Mouse (Mus musculus) forebrain, postnatal 0 days (tissue): ENCODE measurements at regions not wholly inside any gene's neighbourhood (a gene's known extent, or its start where the extent isn't known, plus 50 kb on each side); places are given as distances from the start of the nearest gene placed in this dataset.

ENCODE experiments used
- ATAC-seq: fragments of 200-750 bp; cut with Nextera tagmentation; 2 replicates; pipeline ENCODE4 v1.8.0; 2017; ENCODE audit warnings: mild to moderate bottlenecking, moderate library complexity
- DNase-seq: peaks from one replicate; pipeline ENCODE4 v3.0.0-alpha.2; 2015
- H3K27ac ChIP-seq: fragments of 300-500 bp; sonication (generic); 2 replicates; pipeline ENCODE4 v1.5.1; 2014; ENCODE audit warnings: low read depth, mild to moderate bottlenecking, antibody characterized with exemption, low read length, moderate library complexity, mixed read lengths
- H3K27me3 ChIP-seq: fragments of 300-500 bp; sonication (generic); 2 replicates; pipeline ENCODE4 v1.6.1; 2014; ENCODE audit warnings: mild to moderate bottlenecking, low read length, mixed read lengths; ENCODE audit not compliant: insufficient read depth
- H3K36me3 ChIP-seq: fragments of 300-500 bp; sonication (generic); 2 replicates; pipeline ENCODE4 v1.6.1; 2014; ENCODE audit warnings: mild to moderate bottlenecking, moderate library complexity; ENCODE audit not compliant: insufficient read depth
- H3K4me1 ChIP-seq: fragments of 300-500 bp; sonication (generic); 2 replicates; pipeline ENCODE4 v1.6.1; 2014; ENCODE audit warnings: antibody characterized with exemption; ENCODE audit not compliant: insufficient read depth
- H3K4me2 ChIP-seq: fragments of 300-500 bp; sonication (generic); 2 replicates; pipeline ENCODE4 v1.6.1; 2014; ENCODE audit warnings: low read depth, mild to moderate bottlenecking, moderate library complexity
- H3K4me3 ChIP-seq: fragments of 300-500 bp; sonication (generic); 2 replicates; pipeline ENCODE4 v1.5.1; 2014; ENCODE audit warnings: low read depth, low read length, mixed read lengths
- H3K9ac ChIP-seq: fragments of 300-500 bp; sonication (generic); 2 replicates; pipeline ENCODE4 v1.6.1; 2014; ENCODE audit warnings: mild to moderate bottlenecking
- H3K9me3 ChIP-seq: fragments of 300-500 bp; sonication (generic); 2 replicates; pipeline ENCODE4 v1.6.1; 2016; ENCODE audit warnings: low read length
- CTCF ChIP-seq: sonication (generic); IDR thresholded peaks from 2 replicates; pipeline ENCODE4 v1.5.1; 2016; ENCODE audit warnings: antibody characterized with exemption, control low read depth, low read depth
- WGBS: fragments of 180-500 bp; shearing (Covaris S2); extraction: QIAGEN DNeasy Blood & Tissue Kit; methylation state at CpG from one replicate; pipeline ENCODE4 v1.1.7; 2014; 5-methylcytosine and 5-hydroxymethylcytosine counted together

GRCm38 (mm10) chr8:31518903-31519302 is 1909.6 kb upstream of the 5930422O12Rik start:
- Histone ChIP-seq H3K4me1 (no peaks in the 10 kb centered on the region), H3K4me3 (no peak overlapping the region), H3K27me3 (no peaks in the 10 kb centered on the region), H3K27ac (no peak overlapping the region), H3K9ac (no peak overlapping the region), H3K4me2 (no peak overlapping the region), H3K9me3 (no peaks in the 10 kb centered on the region), H3K36me3 (no peaks in the 10 kb centered on the region)
- WGBS, result 45% methylated on average over 1 of the region's 1 CpGs
- DNase-seq, result peak; percentile 4
- peak; percentile 38 for TF ChIP-seq CTCF
- ATAC-seq, result no peak

GRCm38 (mm10) chr8:31520991-31521448 is 1907.5 kb upstream of the 5930422O12Rik start:
- Histone ChIP-seq H3K36me3 (no peaks in the 10 kb centered on the region), H3K4me2 (no peak overlapping the region), H3K27me3 (no peaks in the 10 kb centered on the region), H3K4me3 (no peak overlapping the region), H3K4me1 (no peaks in the 10 kb centered on the region), H3K9ac (no peak overlapping the region), H3K9me3 (no peaks in the 10 kb centered on the region), H3K27ac (no peak overlapping the region)
- no peak for TF ChIP-seq CTCF
- ATAC-seq, result no peak
- WGBS, result 62% methylated on average over 2 of the region's 2 CpGs
- DNase-seq, result no peak

GRCm38 (mm10) chr8:31525071-31525470 is 1903.4 kb upstream of the 5930422O12Rik start:
- Histone ChIP-seq H3K4me2 (no peak overlapping the region), H3K9me3 (no peaks in the 10 kb centered on the region), H3K4me3 (no peak overlapping the region), H3K27me3 (no peaks in the 10 kb centered on the region), H3K4me1 (no peaks in the 10 kb centered on the region), H3K9ac (no peak overlapping the region), H3K36me3 (no peaks in the 10 kb centered on the region), H3K27ac (no peak overlapping the region)
- 59% methylated on average over 5 of the region's 5 CpGs for WGBS
- ATAC-seq (no peak), DNase-seq (no peak)
- TF ChIP-seq CTCF, result no peak

- no peaks in the 10 kb centered on the region for H3K9me3 ChIP-seq
- H3K4me2 ChIP-seq, result no peak overlapping the region
- H3K4me3 ChIP-seq, result no peak overlapping the region
- WGBS, result 87% methylated on average over 3 of the region's 3 CpGs
- TF ChIP-seq CTCF, result no peak
- DNase-seq, result no peak
- H3K27me3 ChIP-seq, result no peaks in the 10 kb centered on the region
- H3K36me3 ChIP-seq, result no peaks in the 10 kb centered on the region
- no peak overlapping the region for H3K27ac ChIP-seq
- H3K9ac ChIP-seq, result no peak overlapping the region
- ATAC-seq, result no peak
- H3K4me1 ChIP-seq, result no peaks in the 10 kb centered on the region
Observed at GRCm38 (mm10) chr8:31539251-31539650, 1889.3 kb upstream of the 5930422O12Rik start.

GRCm38 (mm10) chr8:31541646-31542045 is 1886.9 kb upstream of the 5930422O12Rik start:
- ATAC-seq (no peak), DNase-seq (no peak)
- no peaks in the 10 kb centered on the region for H3K9me3 ChIP-seq
- no peak overlapping the region for H3K4me3 ChIP-seq
- 59% methylated on average over 4 of the region's 4 CpGs for WGBS
- H3K36me3 ChIP-seq, result no peaks in the 10 kb centered on the region
- no peak overlapping the region for H3K9ac ChIP-seq
- no peak overlapping the region for H3K4me2 ChIP-seq
- no peak for TF ChIP-seq CTCF
- H3K27me3 ChIP-seq, result no peaks in the 10 kb centered on the region
- no peak overlapping the region for H3K27ac ChIP-seq
- H3K4me1 ChIP-seq, result no peaks in the 10 kb centered on the region

GRCm38 (mm10) chr8:31574136-31574535 is 1854.4 kb upstream of the 5930422O12Rik start:
- ATAC-seq, result no peak
- DNase-seq, result no peak
- Histone ChIP-seq H3K4me2 (no peak overlapping the region), H3K27me3 (no peaks in the 10 kb centered on the region), H3K4me3 (no peak overlapping the region), H3K36me3 (no peaks in the 10 kb centered on the region), H3K9me3 (no peaks in the 10 kb centered on the region), H3K9ac (no peak overlapping the region), H3K27ac (no peak overlapping the region), H3K4me1 (no peaks in the 10 kb centered on the region)
- no peak for TF ChIP-seq CTCF

DNA sequence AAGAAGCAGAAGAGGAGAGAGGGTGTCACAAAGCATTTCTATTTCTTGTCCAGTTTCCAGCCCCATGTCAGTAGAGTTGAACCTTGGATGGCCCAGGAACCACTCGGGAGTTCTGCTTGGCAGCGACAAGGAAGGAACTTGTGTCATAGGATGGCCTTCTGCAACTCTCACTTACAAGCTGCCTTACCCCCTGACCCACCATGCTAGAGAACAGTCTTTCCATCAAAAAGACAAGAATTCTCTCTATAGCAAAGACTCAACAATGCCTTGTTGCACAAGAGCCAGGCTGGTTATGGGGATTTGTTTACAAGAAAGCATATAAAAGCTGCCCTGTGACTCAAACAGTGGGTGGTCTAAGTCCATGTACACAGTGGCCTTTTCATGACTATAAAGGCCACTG is 1852.4 kb upstream of the 5930422O12Rik start:
- H3K27ac ChIP-seq, result no peak overlapping the region
- H3K9me3 ChIP-seq, result no peaks in the 10 kb centered on the region
- no peaks in the 10 kb centered on the region for H3K4me1 ChIP-seq
- H3K27me3 ChIP-seq, result no peaks in the 10 kb centered on the region
- no peaks in the 10 kb centered on the region for H3K36me3 ChIP-seq
- H3K4me2 ChIP-seq, result no peak overlapping the region
- TF ChIP-seq CTCF, result no peak
- WGBS, result 83% methylated on average over 2 of the region's 2 CpGs
- H3K4me3 ChIP-seq, result no peak overlapping the region
- H3K9ac ChIP-seq, result no peak overlapping the region
- no peak for ATAC-seq
- DNase-seq, result no peak

GRCm38 (mm10) chr8:31584661-31585060 is 1843.8 kb upstream of the 5930422O12Rik start:
- DNase-seq, result peak; percentile 30
- H3K4me3 ChIP-seq, result no peak overlapping the region
- H3K4me1 ChIP-seq, result no peaks in the 10 kb centered on the region
- TF ChIP-seq CTCF, result no peak
- H3K9ac ChIP-seq, result no peak overlapping the region
- no peaks in the 10 kb centered on the region for H3K36me3 ChIP-seq
- WGBS, result 84% methylated on average over 1 of the region's 1 CpGs
- H3K4me2 ChIP-seq, result no peak overlapping the region
- no peaks in the 10 kb centered on the region for H3K27me3 ChIP-seq
- no peak for ATAC-seq
- H3K9me3 ChIP-seq, result 0 out of 2 replicates have a peak, but pooled peaks cover 3% of the 10 kb centered on the region
- no peak overlapping the region for H3K27ac ChIP-seq
